Mouse (Mus musculus): ENCODE results near the gene Slc25a43. TPM values are rescaled to one million over a fixed set of nuclear protein-coding genes. Genes with fewer than 3 reads are reported as not detected.

Slc25a43 gene
- total RNA-seq, 2 experiments from 2014 or later, result 0.33 to 0.68 TPM

GRCm38 (mm10) chrX:36825032-36825431, 81.6 kb downstream of the Slc25a43 start:
- no peak for DNase-seq

Other genes starting within 250 kb of the Slc25a43 start
- 10 to 100 TPM; 45.7 to 49.2 TPM for gene Pgrmc1, start 145.5 kb upstream of the Slc25a43 start, total RNA-seq (2021)
- 1 to 10 TPM; 2.2 to 3.0 TPM for gene Akap17b, start 98.3 kb upstream of the Slc25a43 start, total RNA-seq (2021)
- 100 to 1,000 TPM; 850 to 928 TPM for gene Slc25a5, start 52.0 kb downstream of the Slc25a43 start, total RNA-seq (2021)
- 10 to 100 TPM; 76.5 to 81.4 TPM for gene Ube2a, start 130.2 kb downstream of the Slc25a43 start, total RNA-seq (2021)
- gene C330007P06Rik, start 130.5 kb downstream of the Slc25a43 start, total RNA-seq (2021), result 10 to 100 TPM; 17.3 to 19.3 TPM
- gene Nkrf, start 159.2 kb downstream of the Slc25a43 start, total RNA-seq (2021), result 1 to 10 TPM; 3.9 to 4.1 TPM
- gene Sept6, start 248.1 kb downstream of the Slc25a43 start, total RNA-seq (2021), result 10 to 100 TPM; 44.5 to 47.9 TPM